Mouse (Mus musculus) right cerebral cortex, postnatal 25 days (tissue): ENCODE data around the gene B230307C23Rik.
"Not testable (repeated sequence)": the region's sequence is repeated elsewhere in the genome, so short reads cannot be mapped to it uniquely, and the experiment has no call there.

Source experiments
- DNase-seq: peaks from one replicate; pipeline ENCODE4 v3.0.0; 2022

B230307C23Rik gene

GRCm38 (mm10) chr16:98022657-98023345 lies 25.7 kb downstream of the B230307C23Rik start:
- no peak for DNase-seq

DNA sequence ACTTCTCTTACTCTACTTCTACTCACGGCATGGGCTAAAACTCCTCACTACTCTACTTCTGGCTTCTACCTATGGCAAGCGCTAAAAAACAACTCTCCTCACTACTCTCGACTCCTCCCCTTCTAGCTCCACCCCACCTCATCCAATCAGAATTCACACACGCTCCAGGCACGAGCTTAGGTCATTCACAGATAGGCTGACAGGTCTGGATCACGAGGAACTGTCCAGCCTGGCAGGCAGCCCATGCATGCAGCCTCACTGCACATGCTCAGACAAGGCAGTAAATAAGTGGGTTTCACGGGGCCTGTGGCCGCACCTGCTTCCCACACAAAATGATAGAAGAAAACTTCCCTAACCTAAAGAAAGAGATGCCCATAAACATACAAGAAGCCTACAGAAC lies 29.1 kb downstream of the B230307C23Rik start:
- DNase-seq = not testable (repeated sequence)

- not testable (repeated sequence) for DNase-seq
Measured at GRCm38 (mm10) chr16:98034971-98035370, 37.9 kb downstream of the B230307C23Rik start.

- DNase-seq = no peak
Measured at GRCm38 (mm10) chr16:98041676-98042075, 44.6 kb downstream of the B230307C23Rik start.

- DNase-seq = not testable (repeated sequence)
Measured at GRCm38 (mm10) chr16:98079382-98079781, 82.3 kb downstream of the B230307C23Rik start.

GRCm38 (mm10) chr16:98081140-98081539 lies 84.0 kb downstream of the B230307C23Rik start:
- DNase-seq = not testable (repeated sequence)
